In genomic region chr3:104424346-104424745, GRCm38 (mm10) we compare ENCODE assay signal across 12 mouse cellular contexts.
DNase-seq lines count a peak whose midpoint lies in the region; ATAC-seq lines count a peak whose summit lies in the region.
"Had no signal": no experiment of that assay in that cellular context is flagged by ENCODE, and none has a peak within 500 bp of the region (broad histone marks: within the 10 kb centered on the region; RNA-seq: fewer than 3 reads in every experiment).

No protein-coding gene starts in this region.

- H3K4me1 ChIP-seq in neural tube, embryonic 13.5 days (replicated peaks), result peaks cover 11% of the 10 kb centered on the region; the same call in 1 of the 2 replicates
- H3K4me1 ChIP-seq in kidney, embryonic 15.5 days, result peaks cover 14% of the 10 kb centered on the region; the same call in 1 of the 2 replicates
- H3K4me1 ChIP-seq in midbrain, embryonic 14.5 days (ENCODE audit: control insufficient read depth, insufficient read depth, low read length), result no peaks in the 10 kb centered on the region
- peaks cover 24% of the 10 kb centered on the region for H3K4me1 ChIP-seq in heart, embryonic 10.5 days

- H3K9me3 ChIP-seq in neural tube, embryonic 13.5 days, result no peaks in the 10 kb centered on the region
- H3K9me3 ChIP-seq in kidney, embryonic 15.5 days (replicated peaks), result no peaks in the 10 kb centered on the region
- H3K9me3 ChIP-seq in midbrain, embryonic 14.5 days (ENCODE audit: control insufficient read depth, low read length), result no peaks in the 10 kb centered on the region
- no peaks in the 10 kb centered on the region for H3K9me3 ChIP-seq in heart, embryonic 10.5 days
- H3K9me3 ChIP-seq: forebrain, embryonic 12.5 days had no signal

- H3K4me2 ChIP-seq in neural tube, embryonic 13.5 days, result no peak overlapping the region
- H3K4me2 ChIP-seq in kidney, embryonic 15.5 days, result no peak overlapping the region
- H3K4me2 ChIP-seq in midbrain, embryonic 14.5 days (ENCODE audit: low read length), result no peak overlapping the region
- H3K4me2 ChIP-seq: forebrain, embryonic 12.5 days had no signal

- 67% methylated on average over 7 of the region's 7 CpGs for WGBS in neural tube, embryonic 13.5 days
- 74% methylated on average over 7 of the region's 7 CpGs for WGBS in kidney, embryonic 15.5 days
- whole genome bisulfite sequencing in midbrain, embryonic 14.5 days, result 67% methylated on average over 7 of the region's 7 CpGs
- 87% methylated on average over 7 of the region's 7 CpGs for WGBS in heart, embryonic 10.5 days

- H3K27me3 ChIP-seq in neural tube, embryonic 13.5 days, result no peaks in the 10 kb centered on the region
- no peaks in the 10 kb centered on the region for H3K27me3 ChIP-seq in kidney, embryonic 15.5 days
- no peaks in the 10 kb centered on the region for H3K27me3 ChIP-seq in midbrain, embryonic 14.5 days (ENCODE audit: control insufficient read depth, insufficient read depth, low read length)
- no peaks in the 10 kb centered on the region for H3K27me3 ChIP-seq in heart, embryonic 10.5 days (ENCODE audit: insufficient read depth, poor library complexity, severe bottlenecking)
- H3K27me3 ChIP-seq: forebrain, embryonic 12.5 days had no signal

- DNase-seq in neural tube, embryonic 10.5 days (ENCODE audit: extremely low spot score, low spot score), result no peak
- DNase-seq in cerebellum, adult 8-10 months, result peak; percentile 30
- peak; percentile 44 for DNase-seq in midbrain, embryonic 14.5 days
- DNase-seq in urinary bladder, postnatal 14 days (ENCODE audit: low spot score), result no peak
- DNase-seq in urinary bladder, postnatal 25 days (ENCODE audit: low spot score), result no peak
- no peak for DNase-seq in heart, embryonic 10.5 days (ENCODE audit: low spot score)
- DNase-seq: layer of hippocampus, adult 9-11 months; spleen, adult 18-20 months had no signal

- no peak overlapping the region for H3K4me3 ChIP-seq in neural tube, embryonic 13.5 days
- no peak overlapping the region for H3K4me3 ChIP-seq in kidney, embryonic 15.5 days (replicated peaks)
- no peak overlapping the region for H3K4me3 ChIP-seq in midbrain, embryonic 14.5 days (replicated peaks; ENCODE audit: low read depth, low read length)
- H3K4me3 ChIP-seq in heart, embryonic 10.5 days, result no peak overlapping the region
- H3K4me3 ChIP-seq: forebrain, embryonic 12.5 days; myocyte had no signal

- H3K27ac ChIP-seq in neural tube, embryonic 13.5 days (replicated peaks), result 0 out of 2 replicates have a peak overlapping the region, but pooled peaks have one; percentile 38
- H3K27ac ChIP-seq in kidney, embryonic 15.5 days, result peak overlapping the region; percentile 56
- H3K27ac ChIP-seq in midbrain, embryonic 14.5 days (replicated peaks; ENCODE audit: low read depth, low read length), result peak overlapping the region; percentile 42
- no peak overlapping the region for H3K27ac ChIP-seq in heart, embryonic 10.5 days
- H3K27ac ChIP-seq: forebrain, embryonic 12.5 days had no signal

- no peaks in the 10 kb centered on the region for H3K36me3 ChIP-seq in neural tube, embryonic 13.5 days
- no peaks in the 10 kb centered on the region for H3K36me3 ChIP-seq in kidney, embryonic 15.5 days
- no peaks in the 10 kb centered on the region for H3K36me3 ChIP-seq in midbrain, embryonic 14.5 days (ENCODE audit: control insufficient read depth, insufficient read depth, low read length)
- no peaks in the 10 kb centered on the region for H3K36me3 ChIP-seq in heart, embryonic 10.5 days
- H3K36me3 ChIP-seq: forebrain, embryonic 12.5 days had no signal

- H3K9ac ChIP-seq in neural tube, embryonic 13.5 days, result no peak overlapping the region
- H3K9ac ChIP-seq in kidney, embryonic 15.5 days, result no peak overlapping the region
- no peak overlapping the region for H3K9ac ChIP-seq in midbrain, embryonic 14.5 days (replicated peaks; ENCODE audit: low read length)
- H3K9ac ChIP-seq: forebrain, embryonic 12.5 days had no signal

- ATAC-seq in neural tube, embryonic 13.5 days (ENCODE audit: low read depth), result 0 out of 2 replicates have a peak, but pooled peaks have one; percentile 19
- ATAC-seq in kidney, embryonic 15.5 days (replicated peaks; ENCODE audit: low FRiP score), result peak; percentile 69; the same call in 1 of the 2 replicates
- peak; percentile 24; the same call in 1 of the 2 replicates for ATAC-seq in midbrain, embryonic 14.5 days (ENCODE audit: low FRiP score, low TSS enrichment)

Comparison
In these comparisons a context has a peak if more than half of its experiments do, and no peak if none do; other contexts are left out.
1. ATAC-seq: peak in every context shown above with its lines; median percentile 69 in kidney, embryonic 15.5 days; 24 in midbrain, embryonic 14.5 days; 19 in neural tube, embryonic 13.5 days.
2. DNase-seq: peak in cerebellum, adult 8-10 months (single experiment) and midbrain, embryonic 14.5 days (single experiment); none in neural tube, embryonic 10.5 days (single experiment), urinary bladder, postnatal 14 days (single experiment), urinary bladder, postnatal 25 days (single experiment) and heart, embryonic 10.5 days (single experiment).